Mouse (Mus musculus) limb, embryonic 12.5 days (tissue): ENCODE measurements around the gene Nfkbie. TPM values are rescaled to one million over a fixed set of nuclear protein-coding genes. Genes with fewer than 3 reads are reported as not detected.
A peak's percentile ranks its signal among the peaks of the same experiment; 100 is the strongest.

Source experiments
- ATAC-seq: fragments of 200-750 bp; cut with Nextera tagmentation; 2 replicates; pipeline ENCODE4 v1.8.0; 2017; ENCODE audit warnings: low read depth, moderate TSS enrichment; ENCODE audit not compliant: insufficient number of reproducible peaks, insufficient read depth, low FRiP score, low TSS enrichment
- H3K27ac ChIP-seq: fragments of 300-500 bp; sonication (generic); 2 replicates; pipeline ENCODE4 v1.5.1; 2016; ENCODE audit warnings: mild to moderate bottlenecking, moderate library complexity
- H3K27me3 ChIP-seq: fragments of 300-500 bp; sonication (generic); 2 replicates; pipeline ENCODE4 v1.6.1; 2016; ENCODE audit warnings: mild to moderate bottlenecking, moderate library complexity
- H3K36me3 ChIP-seq: fragments of 300-500 bp; sonication (generic); 2 replicates; pipeline ENCODE4 v1.6.1; 2016; ENCODE audit warnings: mild to moderate bottlenecking, moderate library complexity
- H3K4me1 ChIP-seq: fragments of 300-500 bp; sonication (generic); replicated peaks from 2 replicates; pipeline ENCODE4 v1.6.1; 2016
- H3K4me2 ChIP-seq: fragments of 300-500 bp; sonication (generic); 2 replicates; pipeline ENCODE4 v1.6.1; 2016; ENCODE audit warnings: mild to moderate bottlenecking, moderate library complexity
- H3K4me3 ChIP-seq: fragments of 300-500 bp; sonication (generic); replicated peaks from 2 replicates; pipeline ENCODE4 v1.5.1; 2016; ENCODE audit warnings: mild to moderate bottlenecking
- H3K9ac ChIP-seq: fragments of 300-500 bp; sonication (generic); replicated peaks from 2 replicates; pipeline ENCODE4 v1.6.1; 2016; ENCODE audit warnings: mild to moderate bottlenecking, moderate library complexity
- H3K9me3 ChIP-seq: fragments of 300-500 bp; sonication (generic); 2 replicates; pipeline ENCODE4 v1.6.1; 2016; ENCODE audit warnings: mild to moderate bottlenecking, moderate library complexity
- WGBS: fragments of 180-500 bp; shearing (Covaris S2); methylation state at CpG from one replicate; pipeline ENCODE4 v1.1.7; 2016; 5-methylcytosine and 5-hydroxymethylcytosine counted together
- polyA plus RNA-seq: library from polyadenylated mRNA; unstranded; fragments of >200 nt; fragmentation: Nextera tagmentation; extraction: Ambion mirVana; gene quantifications from 2 replicates; pipeline ENCODE4 v1.2.1, GENCODE M21; 2016

Nfkbie gene
- polyA plus RNA-seq, 1 experiment from 2014 or later = 6.6 TPM

- Histone ChIP-seq H3K27me3 (no peaks in the 10 kb centered on the region), H3K4me1 (peaks cover 18% of the 10 kb centered on the region), H3K9me3 (no peaks in the 10 kb centered on the region), H3K36me3 (peaks cover 47% of the 10 kb centered on the region), H3K9ac (peak within 1 kb of the TSS; percentile 87), H3K4me3 (peak within 1 kb of the TSS; percentile 84), H3K4me2 (peak within 1 kb of the TSS; percentile 97), H3K27ac (peak within 1 kb of the TSS; percentile 88)
- peak; percentile 84 for ATAC-seq
- WGBS = 1% methylated on average over 61 of the region's 61 CpGs
These were observed 8.4 kb downstream of the Nfkbie start, which contains the start of gene Slc35b2 for GRCm38 (mm10) chr17:45563655-45564530. Gene Slc35b2 (plus strand): TSS chr17:45563874.

- WGBS = 12% methylated on average over 18 of the region's 18 CpGs
- Histone ChIP-seq H3K27ac (peak overlapping the region; percentile 88), H3K4me1 (peaks cover 18% of the 10 kb centered on the region), H3K9me3 (no peaks in the 10 kb centered on the region), H3K9ac (peak overlapping the region; percentile 87), H3K36me3 (peaks cover 54% of the 10 kb centered on the region), H3K4me2 (peak overlapping the region; percentile 97), H3K4me3 (peak overlapping the region; percentile 84), H3K27me3 (no peaks in the 10 kb centered on the region)
- ATAC-seq = no peak
These were observed 9.1 kb downstream of the Nfkbie start for GRCm38 (mm10) chr17:45564531-45565084.

GRCm38 (mm10) chr17:45565103-45565502 is 9.6 kb downstream of the Nfkbie start:
- Histone ChIP-seq H3K4me3 (peak overlapping the region; percentile 84), H3K4me1 (peaks cover 22% of the 10 kb centered on the region), H3K36me3 (peaks cover 57% of the 10 kb centered on the region), H3K9me3 (no peaks in the 10 kb centered on the region), H3K9ac (peak overlapping the region; percentile 87), H3K27me3 (no peaks in the 10 kb centered on the region), H3K4me2 (peak overlapping the region; percentile 97), H3K27ac (peak overlapping the region; percentile 88)
- 95% methylated on average over 11 of the region's 11 CpGs for WGBS
- no peak for ATAC-seq

GRCm38 (mm10) chr17:45566031-45566359 is 10.5 kb downstream of the Nfkbie start:
- H3K9ac ChIP-seq = no peak overlapping the region
- no peak for ATAC-seq
- no peaks in the 10 kb centered on the region for H3K27me3 ChIP-seq
- H3K27ac ChIP-seq = 0 out of 2 replicates have a peak overlapping the region, but pooled peaks have one; percentile 5
- H3K36me3 ChIP-seq = peaks cover 62% of the 10 kb centered on the region
- 81% methylated on average over 1 of the region's 1 CpGs for WGBS
- no peak overlapping the region for H3K4me3 ChIP-seq
- H3K4me1 ChIP-seq = peaks cover 26% of the 10 kb centered on the region
- no peaks in the 10 kb centered on the region for H3K9me3 ChIP-seq
- no peak overlapping the region for H3K4me2 ChIP-seq

GRCm38 (mm10) chr17:45566360-45567161 is 11.1 kb downstream of the Nfkbie start:
- Histone ChIP-seq H3K9ac (no peak overlapping the region), H3K9me3 (no peaks in the 10 kb centered on the region), H3K4me2 (no peak overlapping the region), H3K27ac (peak overlapping the region; percentile 42; the same call in 1 of the 2 replicates), H3K27me3 (no peaks in the 10 kb centered on the region), H3K4me1 (peaks cover 32% of the 10 kb centered on the region), H3K36me3 (peaks cover 67% of the 10 kb centered on the region), H3K4me3 (no peak overlapping the region)
- no peak for ATAC-seq
- 68% methylated on average over 18 of the region's 18 CpGs for WGBS

- no peaks in the 10 kb centered on the region for H3K9me3 ChIP-seq
- WGBS = 29% methylated on average over 4 of the region's 4 CpGs
- peaks cover 36% of the 10 kb centered on the region for H3K4me1 ChIP-seq
- H3K27me3 ChIP-seq = no peaks in the 10 kb centered on the region
- H3K4me3 ChIP-seq = no peak overlapping the region
- H3K9ac ChIP-seq = no peak overlapping the region
- no peak for ATAC-seq
- H3K4me2 ChIP-seq = no peak overlapping the region
- peak overlapping the region; percentile 42; the same call in 1 of the 2 replicates for H3K27ac ChIP-seq
- peaks cover 71% of the 10 kb centered on the region for H3K36me3 ChIP-seq
These were observed 11.7 kb downstream of the Nfkbie start for GRCm38 (mm10) chr17:45567162-45567601.

- no peak for ATAC-seq
- Histone ChIP-seq H3K4me3 (no peak overlapping the region), H3K4me1 (peaks cover 36% of the 10 kb centered on the region), H3K9me3 (no peaks in the 10 kb centered on the region), H3K27me3 (no peaks in the 10 kb centered on the region), H3K4me2 (no peak overlapping the region), H3K9ac (no peak overlapping the region), H3K27ac (no peak overlapping the region), H3K36me3 (peaks cover 71% of the 10 kb centered on the region)
- 87% methylated on average over 12 of the region's 12 CpGs for WGBS
These were observed 13.5 kb downstream of the Nfkbie start for GRCm38 (mm10) chr17:45568990-45569389.

GRCm38 (mm10) chr17:45569999-45570398 is 14.5 kb downstream of the Nfkbie start:
- no peak overlapping the region for H3K4me2 ChIP-seq
- WGBS = 84% methylated on average over 4 of the region's 4 CpGs
- H3K27ac ChIP-seq = 0 out of 2 replicates have a peak overlapping the region, but pooled peaks have one; percentile 17
- H3K9me3 ChIP-seq = no peaks in the 10 kb centered on the region
- no peak overlapping the region for H3K9ac ChIP-seq
- H3K4me1 ChIP-seq = peaks cover 35% of the 10 kb centered on the region
- no peaks in the 10 kb centered on the region for H3K27me3 ChIP-seq
- no peak for ATAC-seq
- peaks cover 70% of the 10 kb centered on the region for H3K36me3 ChIP-seq
- H3K4me3 ChIP-seq = no peak overlapping the region

GRCm38 (mm10) chr17:45572103-45573086 is 16.9 kb downstream of the Nfkbie start:
- peaks cover 46% of the 10 kb centered on the region for H3K36me3 ChIP-seq
- ATAC-seq = peak; percentile 68
- WGBS = under 1% methylated on average over 57 of the region's 57 CpGs

More at GRCm38 (mm10) chr17:45572103-45573086, 16.9 kb downstream of the Nfkbie start:
- H3K27ac ChIP-seq = peak overlapping the region; percentile 97
- peaks cover 28% of the 10 kb centered on the region for H3K4me1 ChIP-seq
- H3K4me3 ChIP-seq = peak overlapping the region; percentile 95
- no peaks in the 10 kb centered on the region for H3K27me3 ChIP-seq
- peak overlapping the region; percentile 99 for H3K9ac ChIP-seq
- H3K9me3 ChIP-seq = no peaks in the 10 kb centered on the region
- peak overlapping the region; percentile 64 for H3K4me2 ChIP-seq
